Mouse (Mus musculus): ENCODE results near the gene Bloc1s4. TPM values are rescaled to one million over a fixed set of nuclear protein-coding genes. Genes with fewer than 3 reads are reported as not detected.
"Not testable (repeated sequence)": the region's sequence is repeated elsewhere in the genome, so short reads cannot be mapped to it uniquely, and the experiment has no call there.

Bloc1s4 gene
- polyA plus RNA-seq (2012; rRNA removed): 30.4 and 31.0 TPM in 2 replicates

DNA sequence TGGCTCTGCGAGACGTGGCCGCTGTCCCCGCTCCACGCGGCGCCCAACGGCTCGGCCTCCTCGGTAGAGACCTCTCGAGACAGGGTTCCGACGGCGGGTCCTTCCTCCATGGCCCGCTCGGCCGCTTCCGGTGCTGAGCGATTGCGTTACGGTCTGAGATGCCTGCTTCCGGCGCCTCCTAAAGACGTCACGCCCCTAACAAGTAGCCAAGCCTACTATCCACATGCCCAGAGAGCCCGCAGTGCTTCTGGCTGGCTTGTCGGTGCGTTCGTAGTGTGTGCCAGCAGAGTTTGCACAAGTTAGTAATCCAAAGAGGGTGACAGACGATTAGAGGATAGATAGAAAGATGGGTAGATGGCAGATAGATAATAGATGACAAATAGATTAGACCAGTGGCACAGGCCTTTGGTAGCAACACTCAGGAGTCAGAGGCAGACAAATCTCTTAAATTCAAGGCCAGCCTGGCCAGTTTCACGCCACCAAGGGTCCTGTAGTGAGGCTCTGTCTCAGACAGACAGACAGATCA is at the start of gene Bloc1s4:
Gene Bloc1s4 (minus strand): TSS at position 115 of the 526 bp plus-strand sequence.
- Histone ChIP-seq H3K27ac (ENCODE audit: insufficient read depth, low read depth, low read length) (no peak within 1 kb of the TSS), H3K27me3 (ENCODE audit: control insufficient read depth, insufficient read depth, low read length) (no peaks in the 10 kb centered on the region), H3K36me3 (ENCODE audit: control insufficient read depth, insufficient read depth, low read length) (no peaks in the 10 kb centered on the region), H3K4me3 (ENCODE audit: low read depth, low read length) (peak within 1 kb of the TSS; percentile 73), H3K4me1 (ENCODE audit: control insufficient read depth, insufficient read depth, insufficient read length, low read length) (no peaks in the 10 kb centered on the region; the same call in 1 of the 2 replicates)
- TF ChIP-seq POLR2A (IDR thresholded peaks at IDR 0.05; ENCODE audit: low read depth, low read length) (peak; percentile 68; the same call in 1 of the 2 replicates), CTCF (IDR thresholded peaks at IDR 0.05; ENCODE audit: extremely low read depth, insufficient read length, insufficient replicate concordance, low read depth, low read length) (no peak)
- 2% methylated on average over 31 of the region's 31 CpGs for WGBS

DNA sequence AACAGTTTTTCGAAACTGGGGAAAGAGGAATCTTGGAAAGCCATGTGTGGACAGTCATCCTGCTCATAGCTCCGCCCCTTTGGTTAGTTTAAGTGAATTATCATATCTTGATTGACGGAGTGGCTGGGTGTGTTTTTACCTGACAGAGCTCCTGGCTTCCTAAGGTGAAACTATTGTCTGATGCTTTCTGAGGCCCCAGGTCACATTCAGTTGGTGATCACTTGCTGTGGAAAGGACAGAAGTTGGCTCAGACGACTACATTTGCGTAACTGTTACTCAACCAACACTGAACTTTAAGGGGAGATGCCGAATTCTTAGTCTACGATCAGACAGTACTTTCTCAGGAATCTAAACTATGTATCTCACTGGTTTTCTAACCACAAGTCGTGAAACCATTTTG is 48.8 kb upstream of the Bloc1s4 start:
- peak overlapping the region; percentile 61 for H3K27ac ChIP-seq (ENCODE audit: insufficient read depth, low read depth, low read length)
- peaks cover 17% of the 10 kb centered on the region; the same call in 1 of the 2 replicates for H3K4me1 ChIP-seq (ENCODE audit: control insufficient read depth, insufficient read depth, insufficient read length, low read length)
- H3K27me3 ChIP-seq (ENCODE audit: control insufficient read depth, insufficient read depth, low read length): no peaks in the 10 kb centered on the region
- 28% methylated on average over 8 of the region's 8 CpGs for WGBS
- H3K36me3 ChIP-seq (ENCODE audit: control insufficient read depth, insufficient read depth, low read length): peaks cover 4% of the 10 kb centered on the region; the same call in 1 of the 2 replicates
- no peak overlapping the region for H3K4me3 ChIP-seq (ENCODE audit: low read depth, low read length)
- no peak for TF ChIP-seq CTCF (IDR thresholded peaks at IDR 0.05; ENCODE audit: extremely low read depth, insufficient read length, insufficient replicate concordance, low read depth, low read length)
- TF ChIP-seq POLR2A (IDR thresholded peaks at IDR 0.05; ENCODE audit: low read depth, low read length): no peak

DNA sequence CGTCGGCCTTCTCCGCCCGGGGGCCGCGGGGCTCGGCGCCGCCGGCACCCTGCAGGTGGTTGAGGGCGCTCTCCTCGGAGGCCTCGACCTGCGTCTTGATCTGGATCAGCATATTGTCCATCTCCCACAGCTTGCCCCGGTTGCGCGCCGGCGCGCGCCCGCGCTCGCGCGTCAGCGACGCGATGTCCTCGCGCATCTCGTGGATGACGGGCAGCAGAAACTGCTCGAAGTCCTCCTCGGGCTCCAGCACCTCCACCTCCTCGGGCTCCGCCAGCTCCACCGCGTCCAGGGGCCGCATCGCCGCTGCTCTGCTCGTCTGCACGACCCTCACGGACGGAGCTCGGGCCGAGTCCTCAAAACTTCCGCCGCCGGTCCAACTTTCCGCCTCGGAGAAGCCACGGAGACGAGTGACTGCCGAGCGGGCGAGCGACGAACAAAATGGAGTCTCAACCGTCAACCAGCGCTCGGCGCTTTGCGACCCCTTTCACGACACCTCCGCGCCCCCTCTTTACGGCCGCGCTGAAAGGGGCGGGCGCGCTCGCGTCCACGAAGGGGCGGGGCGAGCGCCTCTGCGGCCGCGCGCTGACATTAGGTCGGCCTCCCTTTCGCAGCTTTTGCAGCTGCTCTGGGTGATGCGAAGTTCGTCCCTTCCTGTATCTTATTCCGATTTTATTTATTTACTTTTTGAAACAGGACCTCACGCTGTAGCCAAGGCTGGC is 48.0 kb upstream of the Bloc1s4 start, which contains the start of gene Mrfap1:
Gene Mrfap1 (minus strand): TSS at position 477 of the 719 bp plus-strand sequence.
- Histone ChIP-seq H3K4me3 (ENCODE audit: low read depth, low read length) (peak within 1 kb of the TSS; percentile 99), H3K4me1 (ENCODE audit: control insufficient read depth, insufficient read depth, insufficient read length, low read length) (peaks cover 17% of the 10 kb centered on the region; the same call in 1 of the 2 replicates), H3K27ac (ENCODE audit: insufficient read depth, low read depth, low read length) (peak within 1 kb of the TSS; percentile 96)
- WGBS: under 1% methylated on average over 90 of the region's 90 CpGs
- not testable (repeated sequence) for H3K27me3 ChIP-seq (ENCODE audit: control insufficient read depth, insufficient read depth, low read length); H3K36me3 ChIP-seq (ENCODE audit: control insufficient read depth, insufficient read depth, low read length)
- peak; percentile 84 for TF ChIP-seq POLR2A (IDR thresholded peaks at IDR 0.05; ENCODE audit: low read depth, low read length)

DNA sequence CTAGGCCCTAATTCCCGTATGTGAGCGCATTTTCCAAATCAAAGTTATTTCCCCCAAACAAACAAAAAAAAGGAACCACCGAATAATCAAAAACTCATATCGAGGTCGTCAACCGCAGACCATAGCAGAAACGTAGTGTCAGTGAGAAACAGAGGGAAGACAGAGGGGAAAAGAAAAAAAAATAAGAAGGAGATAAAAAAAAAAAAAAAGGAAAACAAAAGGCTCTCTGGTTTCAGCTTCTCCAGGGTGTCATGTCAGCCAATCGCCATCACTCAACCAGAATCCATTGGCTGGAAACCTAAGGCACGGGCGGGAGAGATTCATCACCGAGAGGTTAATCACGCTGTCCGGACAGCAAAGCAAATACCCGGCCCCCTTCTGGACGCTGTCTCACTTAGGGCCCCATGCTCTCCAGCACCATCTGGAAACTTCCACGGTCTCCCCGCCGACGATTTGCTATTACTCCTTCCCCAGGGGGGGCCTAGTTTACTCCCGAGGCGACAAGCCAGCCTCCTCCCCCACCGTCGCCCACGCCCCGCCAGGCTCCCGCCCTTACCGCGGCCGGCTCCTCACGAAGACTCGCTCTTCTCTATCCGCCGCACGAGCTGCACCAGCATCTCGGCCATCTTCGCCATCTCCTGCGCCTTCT is 47.3 kb upstream of the Bloc1s4 start:
- H3K27ac ChIP-seq (ENCODE audit: insufficient read depth, low read depth, low read length): peak overlapping the region; percentile 96
- 3% methylated on average over 37 of the region's 37 CpGs for WGBS
- not testable (repeated sequence) for H3K27me3 ChIP-seq (ENCODE audit: control insufficient read depth, insufficient read depth, low read length); H3K36me3 ChIP-seq (ENCODE audit: control insufficient read depth, insufficient read depth, low read length)
- H3K4me3 ChIP-seq (ENCODE audit: low read depth, low read length): peak overlapping the region; percentile 99
- peaks cover 17% of the 10 kb centered on the region; the same call in 1 of the 2 replicates for H3K4me1 ChIP-seq (ENCODE audit: control insufficient read depth, insufficient read depth, insufficient read length, low read length)

DNA sequence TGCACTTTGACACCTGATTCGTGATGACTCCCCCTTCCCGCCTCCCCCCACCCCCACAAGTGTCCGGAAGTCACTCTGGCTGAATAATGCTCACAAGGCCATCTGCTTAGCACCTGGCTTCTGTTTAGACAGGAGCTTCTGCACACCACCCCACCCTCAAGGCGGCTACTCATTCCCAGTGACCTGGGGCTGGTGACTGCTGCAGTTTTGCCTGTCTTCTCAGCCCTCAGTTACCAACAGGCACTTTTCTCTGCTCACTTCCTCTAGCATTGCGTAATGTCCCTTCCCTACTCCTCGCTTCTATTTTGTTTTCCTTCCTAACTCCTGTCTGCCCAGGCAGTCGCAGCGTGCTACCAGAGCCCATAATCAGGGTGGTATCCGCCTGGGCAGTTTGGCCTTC is 43.4 kb upstream of the Bloc1s4 start:
- 51% methylated on average over 9 of the region's 9 CpGs for WGBS
- H3K27ac ChIP-seq (ENCODE audit: insufficient read depth, low read depth, low read length): peak overlapping the region; percentile 20; the same call in 1 of the 2 replicates

DNA sequence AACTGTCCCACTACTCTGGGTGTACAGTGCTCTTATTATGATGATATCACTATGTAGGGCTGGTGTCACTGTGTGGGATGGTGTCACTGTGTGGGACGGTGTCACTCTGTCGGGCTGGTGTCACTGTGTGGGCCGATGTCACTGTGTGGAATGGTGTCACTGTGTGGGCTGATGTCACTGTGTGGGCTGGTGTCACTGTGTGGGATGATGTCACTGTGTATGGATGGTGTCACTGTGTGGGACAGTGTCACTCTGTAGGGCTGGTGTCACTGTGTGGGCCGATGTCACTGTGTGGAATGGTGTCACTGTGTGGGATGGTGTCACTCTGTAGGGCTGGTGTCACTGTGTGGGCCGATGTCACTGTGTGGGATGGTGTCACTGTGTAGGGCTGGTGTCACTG is 37.6 kb upstream of the Bloc1s4 start:
- Histone ChIP-seq H3K27me3 (ENCODE audit: control insufficient read depth, insufficient read depth, low read length) (0 out of 2 replicates have a peak, but pooled peaks cover 3% of the 10 kb centered on the region), H3K4me1 (ENCODE audit: control insufficient read depth, insufficient read depth, insufficient read length, low read length) (no peaks in the 10 kb centered on the region), H3K36me3 (ENCODE audit: control insufficient read depth, insufficient read depth, low read length) (no peaks in the 10 kb centered on the region), H3K27ac (ENCODE audit: insufficient read depth, low read depth, low read length) (no peak overlapping the region), H3K4me3 (ENCODE audit: low read depth, low read length) (no peak overlapping the region)
- 95% methylated on average over 5 of the region's 5 CpGs for WGBS
- TF ChIP-seq POLR2A (IDR thresholded peaks at IDR 0.05; ENCODE audit: low read depth, low read length) (no peak), CTCF (IDR thresholded peaks at IDR 0.05; ENCODE audit: extremely low read depth, insufficient read length, insufficient replicate concordance, low read depth, low read length) (no peak)

More for the DNA sequence above, 43.4 kb upstream of the Bloc1s4 start:
- TF ChIP-seq POLR2A (IDR thresholded peaks at IDR 0.05; ENCODE audit: low read depth, low read length) (no peak), CTCF (IDR thresholded peaks at IDR 0.05; ENCODE audit: extremely low read depth, insufficient read length, insufficient replicate concordance, low read depth, low read length) (no peak)
- no peak overlapping the region for H3K4me3 ChIP-seq (ENCODE audit: low read depth, low read length)
- H3K4me1 ChIP-seq (ENCODE audit: control insufficient read depth, insufficient read depth, insufficient read length, low read length): peaks cover 13% of the 10 kb centered on the region; the same call in 1 of the 2 replicates
- peaks cover 4% of the 10 kb centered on the region; the same call in 1 of the 2 replicates for H3K36me3 ChIP-seq (ENCODE audit: control insufficient read depth, insufficient read depth, low read length)
- H3K27me3 ChIP-seq (ENCODE audit: control insufficient read depth, insufficient read depth, low read length): no peaks in the 10 kb centered on the region

DNA sequence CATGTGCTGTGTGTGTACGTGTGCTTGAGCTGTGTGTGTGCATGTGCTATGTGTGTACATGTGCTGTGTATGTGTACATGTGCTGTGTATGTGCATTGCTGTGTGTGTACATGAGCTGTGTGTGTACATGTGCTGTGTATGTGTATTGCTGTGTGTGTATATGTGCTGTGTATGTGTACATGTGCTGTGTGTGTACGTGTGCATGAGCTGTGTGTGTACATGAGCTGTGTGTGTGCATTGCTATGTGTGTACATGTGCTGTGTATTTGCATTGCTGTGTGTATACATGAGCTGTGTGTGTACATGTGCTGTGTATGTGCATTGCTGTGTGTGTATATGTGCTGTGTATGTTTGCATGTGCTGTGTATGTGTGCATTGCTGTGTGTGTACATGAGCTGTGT is 31.1 kb upstream of the Bloc1s4 start:
- TF ChIP-seq POLR2A (IDR thresholded peaks at IDR 0.05; ENCODE audit: low read depth, low read length): no peak
- no peak for TF ChIP-seq CTCF (IDR thresholded peaks at IDR 0.05; ENCODE audit: extremely low read depth, insufficient read length, insufficient replicate concordance, low read depth, low read length)
- H3K4me1 ChIP-seq (ENCODE audit: control insufficient read depth, insufficient read depth, insufficient read length, low read length): no peaks in the 10 kb centered on the region
- no peak overlapping the region for H3K4me3 ChIP-seq (ENCODE audit: low read depth, low read length)
- H3K36me3 ChIP-seq (ENCODE audit: control insufficient read depth, insufficient read depth, low read length): no peaks in the 10 kb centered on the region
- 90% methylated on average over 2 of the region's 2 CpGs for WGBS
- H3K27me3 ChIP-seq (ENCODE audit: control insufficient read depth, insufficient read depth, low read length): no peaks in the 10 kb centered on the region
- H3K27ac ChIP-seq (ENCODE audit: insufficient read depth, low read depth, low read length): no peak overlapping the region

All from small intestine, adult 2 months (tissue).